Mouse (Mus musculus) MEL (cell line): Measurements from ENCODE around the gene Lag3. TPM values are rescaled to one million over a fixed set of nuclear protein-coding genes. Genes with fewer than 3 reads are reported as not detected.

Experiments
- DNase-seq: peaks from one replicate; pipeline ENCODE4 v3.0.0; 2011; ENCODE audit warnings: low read depth, low spot score
- H3K27ac ChIP-seq: 2 replicates; pipeline ENCODE4 v1.5.1; 2012; ENCODE audit warnings: low read depth, mild to moderate bottlenecking, control low read depth, low read length, moderate library complexity; ENCODE audit not compliant: control insufficient read depth
- H3K27me3 ChIP-seq, 2 experiments: fragments of 150-350 bp in 1 of 2; sonication (generic) in 1 of 2; 2 replicates each; pipeline ENCODE4 v1.6.1; 2012; ENCODE audit warnings: low read length in 2 of 2, mild to moderate bottlenecking in 2 of 2, improper control_type of control experiment in 1 of 2, moderate library complexity in 1 of 2; ENCODE audit not compliant: insufficient read depth in 2 of 2, control insufficient read depth in 1 of 2
- H3K36me3 ChIP-seq, 2 experiments: 2 replicates each; pipeline ENCODE4 v1.6.1; 2012 to 2014; ENCODE audit warnings: low read length in 2 of 2, improper control_type of control experiment in 1 of 2, inconsistent platforms in 1 of 2, mild to moderate bottlenecking in 1 of 2; ENCODE audit not compliant: insufficient read depth in 2 of 2, control insufficient read depth in 1 of 2
- H3K4me1 ChIP-seq, 2 experiments: fragments of 150-350 bp in 1 of 2; sonication (generic) in 1 of 2; 2 replicates each; pipeline ENCODE4 v1.6.1; 2012; ENCODE audit warnings: low read length in 2 of 2, improper control_type of control experiment in 1 of 2, mild to moderate bottlenecking in 1 of 2; ENCODE audit not compliant: insufficient read depth in 2 of 2, control insufficient read depth in 1 of 2
- H3K4me3 ChIP-seq, 2 experiments: fragments of 150-350 bp in 1 of 2; sonication (generic) in 1 of 2; 2 replicates each; pipeline ENCODE4 v1.5.1; 2012; ENCODE audit warnings: low read depth in 2 of 2, low read length in 2 of 2, mild to moderate bottlenecking in 2 of 2, moderate library complexity in 2 of 2, control low read depth in 1 of 2, improper control_type of control experiment in 1 of 2; ENCODE audit not compliant: control insufficient read depth in 1 of 2, insufficient read depth in 1 of 2
- H3K79me2 ChIP-seq: 2 replicates; pipeline ENCODE4 v1.6.1; 2012; ENCODE audit warnings: mild to moderate bottlenecking, low read length, moderate library complexity; ENCODE audit not compliant: control insufficient read depth, poor library complexity, insufficient read depth
- H3K9ac ChIP-seq: 2 replicates; pipeline ENCODE4 v1.6.1; 2012; ENCODE audit warnings: low read depth, mild to moderate bottlenecking, control low read depth, low read length, moderate library complexity; ENCODE audit not compliant: control insufficient read depth, poor library complexity, severe bottlenecking
- H3K9me3 ChIP-seq: fragments of 150-350 bp; sonication (generic); replicated peaks from 2 replicates; pipeline ENCODE4 v1.6.1; 2012; ENCODE audit warnings: mild to moderate bottlenecking, low read length, improper control_type of control experiment, moderate library complexity; ENCODE audit not compliant: insufficient read depth
- CHD2 ChIP-seq: IDR thresholded peaks from 2 replicates; pipeline ENCODE4 v1.6.1; 2011; ENCODE audit warnings: low read length, improper control_type of control experiment
- CTCF ChIP-seq, 3 experiments: IDR thresholded peaks in 2 of 3; conservative IDR thresholded peaks in 1 of 3; 2 replicates each; pipeline ENCODE4 v1.5.1; 2011 to 2012; ENCODE audit warnings: low read length in 3 of 3, low read depth in 2 of 3, mild to moderate bottlenecking in 2 of 3, improper control_type of control experiment in 1 of 3, inconsistent platforms in 1 of 3, mixed read lengths in 1 of 3, moderate library complexity in 1 of 3; ENCODE audit not compliant: control insufficient read depth in 1 of 3, insufficient read depth in 1 of 3, poor library complexity in 1 of 3, severe bottlenecking in 1 of 3
- ELF1 ChIP-seq: IDR thresholded peaks from 2 replicates; pipeline ENCODE4 v1.6.1; 2014; ENCODE audit warnings: low read depth, mild to moderate bottlenecking, inconsistent platforms, low read length, improper control_type of control experiment, moderate library complexity
- ETS1 ChIP-seq: IDR thresholded peaks from 2 replicates; pipeline ENCODE4 v1.6.1; 2012; ENCODE audit warnings: low read depth, mild to moderate bottlenecking, inconsistent platforms, low read length, improper control_type of control experiment, moderate library complexity
- GATA1 ChIP-seq: IDR thresholded peaks from 2 replicates; pipeline ENCODE4 v1.6.1; 2011; ENCODE audit warnings: low read depth, low read length, improper control_type of control experiment
- JUND ChIP-seq: IDR thresholded peaks from 2 replicates; pipeline ENCODE4 v1.6.1; 2011; ENCODE audit warnings: low read depth, mild to moderate bottlenecking, improper control_type of control experiment, low read length
- MAFK ChIP-seq: IDR thresholded peaks from 2 replicates; pipeline ENCODE4 v1.6.1; 2011; ENCODE audit warnings: low read depth, mild to moderate bottlenecking, low read length, improper control_type of control experiment, borderline replicate concordance
- MAX ChIP-seq: IDR thresholded peaks from 2 replicates; pipeline ENCODE4 v1.6.1; 2011; ENCODE audit warnings: low read length, improper control_type of control experiment
- MXI1 ChIP-seq: IDR thresholded peaks from 2 replicates; pipeline ENCODE4 v1.6.1; 2011; ENCODE audit warnings: mild to moderate bottlenecking, low read depth, low read length, improper control_type of control experiment
- NRF1 ChIP-seq: IDR thresholded peaks from 2 replicates; pipeline ENCODE4 v1.6.1; 2014; ENCODE audit warnings: low read depth, mild to moderate bottlenecking, inconsistent platforms, low read length, improper control_type of control experiment, moderate library complexity; ENCODE audit not compliant: poor library complexity, insufficient read depth, severe bottlenecking
- POLR2A ChIP-seq, 2 experiments: IDR thresholded peaks; 2 replicates each; pipeline ENCODE4 v1.6.1; 2011 to 2012; ENCODE audit warnings: low read length in 2 of 2, mild to moderate bottlenecking in 2 of 2, control low read depth in 1 of 2, improper control_type of control experiment in 1 of 2, low read depth in 1 of 2, moderate library complexity in 1 of 2; ENCODE audit not compliant: control insufficient read depth in 1 of 2, insufficient read depth in 1 of 2, poor library complexity in 1 of 2
- TAL1 ChIP-seq: IDR thresholded peaks from 2 replicates; pipeline ENCODE4 v1.6.1; 2012; ENCODE audit warnings: mild to moderate bottlenecking, inconsistent platforms, low read length, moderate library complexity, mixed read lengths
- USF1 ChIP-seq: IDR thresholded peaks from 2 replicates; pipeline ENCODE4 v1.6.1; 2014; ENCODE audit warnings: low read depth, mild to moderate bottlenecking, inconsistent platforms, low read length, improper control_type of control experiment, moderate library complexity
- ZKSCAN1 ChIP-seq: IDR thresholded peaks from 2 replicates; pipeline ENCODE4 v1.6.1; 2012; ENCODE audit warnings: low read depth, mild to moderate bottlenecking, inconsistent platforms, low read length, improper control_type of control experiment, moderate library complexity
- ZMIZ1 ChIP-seq: IDR thresholded peaks from 2 replicates; pipeline ENCODE4 v1.6.1; 2012; ENCODE audit warnings: low read depth, mild to moderate bottlenecking, inconsistent platforms, low read length, improper control_type of control experiment, moderate library complexity
- ZNF384 ChIP-seq: IDR thresholded peaks from 2 replicates; pipeline ENCODE4 v1.6.1; 2012; ENCODE audit warnings: low read depth, mild to moderate bottlenecking, inconsistent platforms, low read length, improper control_type of control experiment
- polyA plus RNA-seq, 2 experiments: library from polyadenylated mRNA; stranded (reverse) in 1 of 2; unstranded in 1 of 2; fragments of >175 nt in 1 of 2; fragments of >200 nt in 1 of 2; gene quantifications; 2 replicates each; pipeline versions ENCODE4 v1.2.1 to v1.2.4; 2012; ENCODE audit warnings: low replicate concordance in 2 of 2, low read depth in 1 of 2; ENCODE audit not compliant: insufficient read length in 2 of 2, insufficient read depth in 1 of 2, missing spikeins in 1 of 2
- total RNA-seq: library from RNA; depleted of rRNA; stranded (reverse); fragments of 300-350 nt; gene quantifications from 2 replicates; pipeline ENCODE4 v1.2.3, GENCODE M21; 2012; rRNA removed

Gene Lag3
- total RNA-seq (0.16 and 0.35 TPM in 2 replicates), polyA plus RNA-seq (1 to 10 TPM in 1 of 2 experiments, not detected in 1; 1.3 TPM)

- peak within 1 kb of the TSS; percentile 2; the same call in 1 of the 2 replicates for H3K9ac ChIP-seq
- DNase-seq, result peak; percentile 31
Measured at GRCm38 (mm10) chr6:124911533-124912218, at the start of gene Lag3. Gene Lag3 (minus strand): TSS chr6:124911705.

GRCm38 (mm10) chr6:124961021-124961420 is 49.5 kb upstream of the Lag3 start:
- Histone ChIP-seq H3K79me2 (peaks cover 14% of the 10 kb centered on the region), H3K36me3 (peaks cover 3 to 14% of the 10 kb centered on the region in 2 experiments), H3K27ac (no peak overlapping the region), H3K9ac (no peak overlapping the region), H3K4me1 (peaks cover 0 to 9% of the 10 kb centered on the region in 2 experiments; a peak in 3 of 4 replicates), H3K27me3 (no peaks in the 10 kb centered on the region), H3K9me3 (no peaks in the 10 kb centered on the region), H3K4me3 (no peak overlapping the region)
- no peak for DNase-seq
- peak in 1 of 2 experiments; percentile 12; a peak in 1 of 4 replicates for TF ChIP-seq POLR2A (IDR thresholded peaks at IDR 0.05; ENCODE audit: control insufficient read depth in 1 of 2, insufficient read depth in 1 of 2, low read depth in 1 of 2, low read length in 2 of 2, poor library complexity in 1 of 2)
- TF ChIP-seq GATA1, result no peak
- TF ChIP-seq CTCF (IDR thresholded peaks at IDR 0.05 in 2 of 3, conservative IDR thresholded peaks at IDR 0.05 in 1 of 3; ENCODE audit: control insufficient read depth in 1 of 3, insufficient read depth in 1 of 3, low read depth in 2 of 3, low read length in 3 of 3, poor library complexity in 1 of 3, severe bottlenecking in 1 of 3), result no peak
- no peak for TF ChIP-seq CHD2

More at GRCm38 (mm10) chr6:124911533-124912218, at the start of gene Lag3:
- Histone ChIP-seq H3K9me3 (no peaks in the 10 kb centered on the region), H3K36me3 (peaks cover 0 to 18% of the 10 kb centered on the region in 2 experiments; a peak in 2 of 4 replicates), H3K27ac (no peak within 1 kb of the TSS), H3K4me3 (0 out of 4 replicates have a peak within 1 kb of the TSS, but pooled peaks of 1 of the 2 experiments have one; percentile 12), H3K4me1 (peaks cover 11 to 25% of the 10 kb centered on the region in 2 experiments), H3K79me2 (peaks cover 1% of the 10 kb centered on the region; the same call in 1 of the 2 replicates), H3K27me3 (no peaks in the 10 kb centered on the region)
- TF ChIP-seq USF1, result no peak
- no peak for TF ChIP-seq MXI1
- peak; percentile 75 for TF ChIP-seq ZNF384
- TF ChIP-seq POLR2A (IDR thresholded peaks at IDR 0.05; ENCODE audit: control insufficient read depth in 1 of 2, insufficient read depth in 1 of 2, low read depth in 1 of 2, low read length in 2 of 2, poor library complexity in 1 of 2), result no peak
- no peak for TF ChIP-seq NRF1
- TF ChIP-seq JUND, result peak; percentile 79
- no peak for TF ChIP-seq ZMIZ1

GRCm38 (mm10) chr6:124959960-124960359 is 48.5 kb upstream of the Lag3 start:
- Histone ChIP-seq H3K79me2 (peaks cover 6% of the 10 kb centered on the region), H3K9ac (no peak overlapping the region), H3K27me3 (no peaks in the 10 kb centered on the region), H3K36me3 (peaks cover 3 to 13% of the 10 kb centered on the region in 2 experiments), H3K9me3 (no peaks in the 10 kb centered on the region), H3K4me1 (peaks cover 0 to 9% of the 10 kb centered on the region in 2 experiments; a peak in 3 of 4 replicates), H3K4me3 (no peak overlapping the region), H3K27ac (no peak overlapping the region)
- DNase-seq, result no peak
- TF ChIP-seq MAFK (no peak), MAX (no peak), ELF1 (no peak), TAL1 (no peak), NRF1 (no peak), ZKSCAN1 (no peak), ETS1 (no peak)
